Mouse (Mus musculus) embryonic facial prominence, embryonic 12.5 days (tissue): ENCODE data around the gene Gmpr. TPM values are rescaled to one million over a fixed set of nuclear protein-coding genes. Genes with fewer than 3 reads are reported as not detected.

Experiments used
- ATAC-seq: fragments of 200-750 bp; cut with Nextera tagmentation; 2 replicates; pipeline ENCODE4 v1.8.0; 2017; ENCODE audit not compliant: insufficient number of reproducible peaks, insufficient read depth, low FRiP score, low TSS enrichment
- H3K27ac ChIP-seq: fragments of 300-500 bp; sonication (generic); 2 replicates; pipeline ENCODE4 v1.5.1; 2016; ENCODE audit warnings: mild to moderate bottlenecking
- H3K27me3 ChIP-seq: fragments of 300-500 bp; sonication (generic); 2 replicates; pipeline ENCODE4 v1.6.1; 2016; ENCODE audit warnings: mild to moderate bottlenecking, moderate library complexity
- H3K36me3 ChIP-seq: fragments of 300-500 bp; sonication (generic); 2 replicates; pipeline ENCODE4 v1.6.1; 2016; ENCODE audit warnings: mild to moderate bottlenecking
- H3K4me1 ChIP-seq: fragments of 300-500 bp; sonication (generic); 2 replicates; pipeline ENCODE4 v1.6.1; 2016
- H3K4me2 ChIP-seq: fragments of 300-500 bp; sonication (generic); replicated peaks from 2 replicates; pipeline ENCODE4 v1.6.1; 2016; ENCODE audit warnings: mild to moderate bottlenecking, moderate library complexity
- H3K4me3 ChIP-seq: fragments of 300-500 bp; sonication (generic); 2 replicates; pipeline ENCODE4 v1.5.1; 2016; ENCODE audit warnings: mild to moderate bottlenecking
- H3K9ac ChIP-seq: fragments of 300-500 bp; sonication (generic); 2 replicates; pipeline ENCODE4 v1.6.1; 2016; ENCODE audit warnings: mild to moderate bottlenecking, moderate library complexity
- H3K9me3 ChIP-seq: fragments of 300-500 bp; sonication (generic); 2 replicates; pipeline ENCODE4 v1.6.1; 2016; ENCODE audit warnings: mild to moderate bottlenecking, moderate library complexity
- WGBS: fragments of 180-500 bp; shearing (Covaris S2); methylation state at CpG from one replicate; pipeline ENCODE4 v1.1.7; 2016; 5-methylcytosine and 5-hydroxymethylcytosine counted together
- polyA plus RNA-seq: library from polyadenylated mRNA; unstranded; fragments of >200 nt; fragmentation: Nextera tagmentation; extraction: Ambion mirVana; gene quantifications from 2 replicates; pipeline ENCODE4 v1.2.1, GENCODE M21; 2016

The Gmpr gene
- polyA plus RNA-seq, 1 experiment from 2014 or later, result 21.4 TPM

GRCm38 (mm10) chr13:45547549-45547948 is 40.3 kb downstream of the Gmpr start:
- Histone ChIP-seq H3K27me3 (no peaks in the 10 kb centered on the region), H3K9me3 (no peaks in the 10 kb centered on the region), H3K27ac (no peak overlapping the region), H3K9ac (no peak overlapping the region), H3K4me3 (no peak overlapping the region), H3K4me2 (no peak overlapping the region), H3K36me3 (no peaks in the 10 kb centered on the region), H3K4me1 (no peaks in the 10 kb centered on the region)
- WGBS, result 78% methylated on average over 5 of the region's 5 CpGs
- ATAC-seq, result no peak

- Histone ChIP-seq H3K4me2 (no peak overlapping the region), H3K9ac (no peak overlapping the region), H3K9me3 (no peaks in the 10 kb centered on the region), H3K27me3 (no peaks in the 10 kb centered on the region), H3K4me3 (no peak overlapping the region), H3K27ac (no peak overlapping the region), H3K4me1 (no peaks in the 10 kb centered on the region), H3K36me3 (no peaks in the 10 kb centered on the region)
- no peak for ATAC-seq
- WGBS, result 74% methylated on average over 7 of the region's 7 CpGs
Measured at GRCm38 (mm10) chr13:45553674-45554073, 46.4 kb downstream of the Gmpr start.

DNA sequence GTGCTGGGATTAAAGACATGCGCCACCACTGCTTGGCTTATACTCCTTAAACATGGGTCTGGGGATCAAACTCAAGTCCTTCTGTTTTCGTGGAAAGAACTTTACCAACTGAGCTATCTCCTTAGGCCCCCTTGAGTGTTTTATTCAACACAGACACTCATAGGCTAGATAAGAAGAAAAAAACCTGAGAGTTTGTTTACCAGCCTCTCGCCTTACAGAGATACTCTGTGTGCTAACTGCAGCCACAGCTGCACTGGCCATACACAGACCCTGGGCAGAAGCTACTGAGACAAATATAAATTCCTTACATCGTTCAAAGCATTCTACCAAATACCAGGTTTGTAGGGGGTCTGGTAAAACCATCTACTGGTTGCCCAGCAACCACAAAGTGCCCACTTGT is 51.1 kb downstream of the Gmpr start:
- Histone ChIP-seq H3K27me3 (no peaks in the 10 kb centered on the region), H3K36me3 (no peaks in the 10 kb centered on the region), H3K9ac (no peak overlapping the region), H3K4me3 (no peak overlapping the region), H3K9me3 (no peaks in the 10 kb centered on the region), H3K27ac (no peak overlapping the region), H3K4me2 (no peak overlapping the region), H3K4me1 (no peaks in the 10 kb centered on the region)
- no peak for ATAC-seq
- 73% methylated on average over 4 of the region's 4 CpGs for WGBS

- H3K36me3 ChIP-seq, result no peaks in the 10 kb centered on the region
- no peaks in the 10 kb centered on the region for H3K9me3 ChIP-seq
- WGBS, result 93% methylated on average over 3 of the region's 3 CpGs
- no peak overlapping the region for H3K9ac ChIP-seq
- no peak overlapping the region for H3K27ac ChIP-seq
- H3K27me3 ChIP-seq, result no peaks in the 10 kb centered on the region
- no peak for ATAC-seq
- H3K4me2 ChIP-seq, result no peak overlapping the region
- no peak overlapping the region for H3K4me3 ChIP-seq
- H3K4me1 ChIP-seq, result no peaks in the 10 kb centered on the region
Measured at GRCm38 (mm10) chr13:45559258-45559657, 52.0 kb downstream of the Gmpr start.

DNA sequence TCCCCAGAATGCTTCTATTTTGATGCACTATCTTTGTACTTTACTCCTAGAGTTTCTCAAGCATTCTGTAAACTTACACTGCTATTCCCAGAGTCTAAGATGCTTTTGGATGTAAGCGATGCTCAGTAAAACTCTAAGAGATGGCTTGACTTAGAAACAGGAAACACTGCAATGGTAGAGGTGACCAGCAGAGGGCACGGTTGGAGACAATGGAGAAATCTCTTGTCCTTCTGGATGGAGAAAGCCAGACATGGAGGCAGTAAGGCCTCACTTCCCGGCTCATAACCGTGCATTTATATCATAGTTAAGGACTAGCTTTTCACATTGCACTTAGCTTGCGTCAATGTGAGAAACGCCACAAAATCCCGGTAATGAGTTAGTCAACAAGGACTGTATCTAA is 53.3 kb downstream of the Gmpr start:
- H3K4me3 ChIP-seq, result no peak overlapping the region
- H3K9ac ChIP-seq, result no peak overlapping the region
- H3K27ac ChIP-seq, result no peak overlapping the region
- H3K4me2 ChIP-seq, result no peak overlapping the region
- H3K36me3 ChIP-seq, result no peaks in the 10 kb centered on the region
- H3K27me3 ChIP-seq, result no peaks in the 10 kb centered on the region
- ATAC-seq, result no peak
- no peaks in the 10 kb centered on the region for H3K9me3 ChIP-seq
- WGBS, result 76% methylated on average over 7 of the region's 7 CpGs
- no peaks in the 10 kb centered on the region for H3K4me1 ChIP-seq

GRCm38 (mm10) chr13:45562011-45562410 is 54.8 kb downstream of the Gmpr start:
- 88% methylated on average over 9 of the region's 9 CpGs for WGBS
- Histone ChIP-seq H3K36me3 (no peaks in the 10 kb centered on the region), H3K27ac (no peak overlapping the region), H3K9ac (no peak overlapping the region), H3K4me2 (no peak overlapping the region), H3K4me3 (no peak overlapping the region), H3K4me1 (no peaks in the 10 kb centered on the region), H3K9me3 (no peaks in the 10 kb centered on the region), H3K27me3 (no peaks in the 10 kb centered on the region)
- ATAC-seq, result no peak

GRCm38 (mm10) chr13:45564946-45565345 is 57.7 kb downstream of the Gmpr start:
- no peaks in the 10 kb centered on the region for H3K9me3 ChIP-seq
- WGBS, result 55% methylated on average over 4 of the region's 4 CpGs
- no peak overlapping the region for H3K27ac ChIP-seq
- ATAC-seq, result no peak
- no peak overlapping the region for H3K9ac ChIP-seq
- no peaks in the 10 kb centered on the region for H3K27me3 ChIP-seq
- no peak overlapping the region for H3K4me2 ChIP-seq
- no peak overlapping the region for H3K4me3 ChIP-seq
- no peaks in the 10 kb centered on the region for H3K36me3 ChIP-seq
- no peaks in the 10 kb centered on the region for H3K4me1 ChIP-seq

GRCm38 (mm10) chr13:45569932-45570331 is 62.7 kb downstream of the Gmpr start:
- H3K4me3 ChIP-seq, result no peak overlapping the region
- 0 out of 2 replicates have a peak, but pooled peaks cover 4% of the 10 kb centered on the region for H3K4me1 ChIP-seq
- H3K9ac ChIP-seq, result no peak overlapping the region
- no peaks in the 10 kb centered on the region for H3K27me3 ChIP-seq
- no peak overlapping the region for H3K27ac ChIP-seq
- H3K36me3 ChIP-seq, result no peaks in the 10 kb centered on the region
- H3K9me3 ChIP-seq, result no peaks in the 10 kb centered on the region
- 68% methylated on average over 7 of the region's 7 CpGs for WGBS
- H3K4me2 ChIP-seq, result no peak overlapping the region
- no peak for ATAC-seq

- no peak for ATAC-seq
- H3K4me2 ChIP-seq, result no peak overlapping the region
- 4% methylated on average over 6 of the region's 6 CpGs for WGBS
Measured at GRCm38 (mm10) chr13:45571795-45572262, 64.6 kb downstream of the Gmpr start.

GRCm38 (mm10) chr13:45572768-45573167 is 65.5 kb downstream of the Gmpr start:
- Histone ChIP-seq H3K9me3 (no peaks in the 10 kb centered on the region), H3K4me1 (peaks cover 10% of the 10 kb centered on the region; the same call in 1 of the 2 replicates), H3K27ac (no peak overlapping the region), H3K4me2 (no peak overlapping the region), H3K4me3 (no peak overlapping the region), H3K9ac (no peak overlapping the region), H3K36me3 (no peaks in the 10 kb centered on the region), H3K27me3 (no peaks in the 10 kb centered on the region)
- ATAC-seq, result no peak
- 44% methylated on average over 4 of the region's 4 CpGs for WGBS

More at GRCm38 (mm10) chr13:45571795-45572262, 64.6 kb downstream of the Gmpr start:
- no peaks in the 10 kb centered on the region for H3K36me3 ChIP-seq
- no peaks in the 10 kb centered on the region for H3K9me3 ChIP-seq
- no peaks in the 10 kb centered on the region for H3K27me3 ChIP-seq
- no peak overlapping the region for H3K4me3 ChIP-seq
- H3K27ac ChIP-seq, result no peak overlapping the region
- no peak overlapping the region for H3K9ac ChIP-seq
- peaks cover 10% of the 10 kb centered on the region; the same call in 1 of the 2 replicates for H3K4me1 ChIP-seq

DNA sequence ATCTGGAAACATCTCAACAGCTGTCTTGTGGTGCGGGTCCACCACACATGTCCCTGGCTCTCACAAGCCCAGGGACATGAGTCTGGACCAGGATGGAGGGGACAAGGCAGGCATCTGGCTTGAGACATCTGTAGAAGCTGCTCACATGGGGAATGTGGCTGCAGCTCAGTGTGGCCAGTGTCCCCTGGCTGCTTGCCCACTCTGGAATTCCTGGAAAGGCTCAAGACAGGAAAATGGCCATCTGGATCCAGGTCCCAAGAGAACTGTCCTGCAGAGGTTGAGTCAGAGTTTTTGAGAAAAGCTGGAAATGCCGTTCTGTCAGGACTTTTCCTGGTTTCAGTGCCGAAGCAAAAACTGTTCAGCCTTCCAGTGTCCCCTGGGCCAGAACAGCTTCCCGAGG is 68.9 kb downstream of the Gmpr start:
- no peaks in the 10 kb centered on the region for H3K27me3 ChIP-seq
- 60% methylated on average over 4 of the region's 4 CpGs for WGBS
- H3K36me3 ChIP-seq, result no peaks in the 10 kb centered on the region
- H3K9ac ChIP-seq, result no peak overlapping the region
- H3K4me2 ChIP-seq, result no peak overlapping the region
- peaks cover 10% of the 10 kb centered on the region; the same call in 1 of the 2 replicates for H3K4me1 ChIP-seq
- ATAC-seq, result no peak
- no peaks in the 10 kb centered on the region for H3K9me3 ChIP-seq
- no peak overlapping the region for H3K27ac ChIP-seq
- H3K4me3 ChIP-seq, result no peak overlapping the region

- Histone ChIP-seq H3K4me2 (no peak overlapping the region), H3K4me1 (peaks cover 6% of the 10 kb centered on the region; the same call in 1 of the 2 replicates), H3K36me3 (no peaks in the 10 kb centered on the region), H3K4me3 (no peak overlapping the region), H3K9ac (no peak overlapping the region), H3K27me3 (no peaks in the 10 kb centered on the region), H3K27ac (no peak overlapping the region), H3K9me3 (no peaks in the 10 kb centered on the region)
- no peak for ATAC-seq
- 79% methylated on average over 5 of the region's 5 CpGs for WGBS
Measured at GRCm38 (mm10) chr13:45577366-45577765, 70.1 kb downstream of the Gmpr start.

DNA sequence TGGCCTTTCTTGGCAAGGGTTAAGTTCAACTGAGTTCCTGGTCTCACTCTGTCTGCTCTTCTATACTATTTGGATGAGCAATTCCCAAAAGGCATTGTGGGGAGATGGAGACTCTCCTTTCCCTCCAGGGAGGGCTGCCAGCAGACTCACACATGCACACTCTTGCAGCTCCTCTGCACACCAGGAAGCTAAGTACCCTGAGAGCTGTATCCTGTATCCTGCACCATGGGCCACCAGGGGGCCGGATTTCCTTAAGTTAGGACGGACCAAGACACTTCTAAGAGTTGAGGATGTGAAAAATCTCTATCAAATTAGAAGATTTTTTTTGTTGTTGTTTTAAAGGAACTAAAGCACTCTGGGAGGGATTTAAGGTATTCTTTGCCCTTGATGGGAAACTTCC is 70.5 kb downstream of the Gmpr start:
- peaks cover 6% of the 10 kb centered on the region; the same call in 1 of the 2 replicates for H3K4me1 ChIP-seq
- H3K4me3 ChIP-seq, result no peak overlapping the region
- 46% methylated on average over 2 of the region's 2 CpGs for WGBS
- no peak overlapping the region for H3K27ac ChIP-seq
- ATAC-seq, result no peak
- H3K36me3 ChIP-seq, result no peaks in the 10 kb centered on the region
- no peaks in the 10 kb centered on the region for H3K9me3 ChIP-seq
- H3K27me3 ChIP-seq, result no peaks in the 10 kb centered on the region
- no peak overlapping the region for H3K4me2 ChIP-seq
- H3K9ac ChIP-seq, result no peak overlapping the region
